Mouse (Mus musculus): ENCODE results near the gene BC017158.
A peak's percentile ranks its signal among the peaks of the same experiment; 100 is the strongest.

Gene BC017158

GRCm38 (mm10) chr7:128296514-128296913, 1.5 kb downstream of the BC017158 start:
- no peaks in the 10 kb centered on the region for H3K27me3 ChIP-seq (ENCODE audit: control insufficient read depth, insufficient read depth, low read length, poor library complexity, severe bottlenecking)
- peaks cover 2% of the 10 kb centered on the region; the same call in 1 of the 2 replicates for H3K36me3 ChIP-seq (ENCODE audit: control insufficient read depth, insufficient read depth, low read length, poor library complexity, severe bottlenecking)
- DNase-seq (ENCODE audit: low read depth, low spot score): no peak

GRCm38 (mm10) chr7:128294785-128295184, 3.2 kb downstream of the BC017158 start:
- Histone ChIP-seq H3K36me3 (ENCODE audit: control insufficient read depth, insufficient read depth, low read length, poor library complexity, severe bottlenecking) (peaks cover 2% of the 10 kb centered on the region; the same call in 1 of the 2 replicates), H3K27me3 (ENCODE audit: control insufficient read depth, insufficient read depth, low read length, poor library complexity, severe bottlenecking) (no peaks in the 10 kb centered on the region)
- DNase-seq (ENCODE audit: low read depth, low spot score): no peak

- DNase-seq (ENCODE audit: low read depth, low spot score): peak; percentile 35
- no peaks in the 10 kb centered on the region for H3K27me3 ChIP-seq (ENCODE audit: control insufficient read depth, insufficient read depth, low read length, poor library complexity, severe bottlenecking)
- peaks cover 2% of the 10 kb centered on the region for H3K36me3 ChIP-seq (ENCODE audit: control insufficient read depth, insufficient read depth, low read length, poor library complexity, severe bottlenecking)
Measured at GRCm38 (mm10) chr7:128288923-128289544, 8.9 kb downstream of the BC017158 start.

- Histone ChIP-seq H3K27me3 (ENCODE audit: control insufficient read depth, insufficient read depth, low read length, poor library complexity, severe bottlenecking) (no peaks in the 10 kb centered on the region), H3K36me3 (ENCODE audit: control insufficient read depth, insufficient read depth, low read length, poor library complexity, severe bottlenecking) (peaks cover 2% of the 10 kb centered on the region; the same call in 1 of the 2 replicates)
- DNase-seq (ENCODE audit: low read depth, low spot score): no peak
Measured at GRCm38 (mm10) chr7:128285060-128285459, 12.9 kb downstream of the BC017158 start.

- peaks cover 5% of the 10 kb centered on the region; the same call in 1 of the 2 replicates for H3K36me3 ChIP-seq (ENCODE audit: control insufficient read depth, insufficient read depth, low read length, poor library complexity, severe bottlenecking)
- no peak for DNase-seq (ENCODE audit: low read depth, low spot score)
- no peaks in the 10 kb centered on the region for H3K27me3 ChIP-seq (ENCODE audit: control insufficient read depth, insufficient read depth, low read length, poor library complexity, severe bottlenecking)
Measured at GRCm38 (mm10) chr7:128284047-128284446, 13.9 kb downstream of the BC017158 start.

- Histone ChIP-seq H3K27me3 (ENCODE audit: control insufficient read depth, insufficient read depth, low read length, poor library complexity, severe bottlenecking) (no peaks in the 10 kb centered on the region), H3K36me3 (ENCODE audit: control insufficient read depth, insufficient read depth, low read length, poor library complexity, severe bottlenecking) (peaks cover 10% of the 10 kb centered on the region)
- DNase-seq (ENCODE audit: low read depth, low spot score): no peak
Measured at GRCm38 (mm10) chr7:128282532-128283244, 15.3 kb downstream of the BC017158 start.

- DNase-seq (ENCODE audit: low read depth, low spot score): no peak
- H3K27me3 ChIP-seq (ENCODE audit: control insufficient read depth, insufficient read depth, low read length, poor library complexity, severe bottlenecking): no peaks in the 10 kb centered on the region
- peaks cover 10% of the 10 kb centered on the region for H3K36me3 ChIP-seq (ENCODE audit: control insufficient read depth, insufficient read depth, low read length, poor library complexity, severe bottlenecking)
Measured at GRCm38 (mm10) chr7:128281765-128282164, 16.2 kb downstream of the BC017158 start.

GRCm38 (mm10) chr7:128279750-128280149, 18.2 kb downstream of the BC017158 start:
- Histone ChIP-seq H3K36me3 (ENCODE audit: control insufficient read depth, insufficient read depth, low read length, poor library complexity, severe bottlenecking) (peaks cover 10% of the 10 kb centered on the region), H3K27me3 (ENCODE audit: control insufficient read depth, insufficient read depth, low read length, poor library complexity, severe bottlenecking) (no peaks in the 10 kb centered on the region)
- no peak for DNase-seq (ENCODE audit: low read depth, low spot score)

GRCm38 (mm10) chr7:128276051-128276450, 21.9 kb downstream of the BC017158 start:
- no peaks in the 10 kb centered on the region for H3K27me3 ChIP-seq (ENCODE audit: control insufficient read depth, insufficient read depth, low read length, poor library complexity, severe bottlenecking)
- H3K36me3 ChIP-seq (ENCODE audit: control insufficient read depth, insufficient read depth, low read length, poor library complexity, severe bottlenecking): peaks cover 10% of the 10 kb centered on the region
- DNase-seq (ENCODE audit: low read depth, low spot score): no peak

- no peak for DNase-seq (ENCODE audit: low read depth, low spot score)
- Histone ChIP-seq H3K27me3 (ENCODE audit: control insufficient read depth, insufficient read depth, low read length, poor library complexity, severe bottlenecking) (no peaks in the 10 kb centered on the region), H3K36me3 (ENCODE audit: control insufficient read depth, insufficient read depth, low read length, poor library complexity, severe bottlenecking) (no peaks in the 10 kb centered on the region; the same call in none of the 2 replicates)
Measured at GRCm38 (mm10) chr7:128271496-128271895, 26.5 kb downstream of the BC017158 start.

GRCm38 (mm10) chr7:128270431-128270850, 27.5 kb downstream of the BC017158 start:
- H3K27me3 ChIP-seq (ENCODE audit: control insufficient read depth, insufficient read depth, low read length, poor library complexity, severe bottlenecking): no peaks in the 10 kb centered on the region
- H3K36me3 ChIP-seq (ENCODE audit: control insufficient read depth, insufficient read depth, low read length, poor library complexity, severe bottlenecking): no peaks in the 10 kb centered on the region; the same call in none of the 2 replicates
- DNase-seq (ENCODE audit: low read depth, low spot score): no peak

- H3K36me3 ChIP-seq (ENCODE audit: control insufficient read depth, insufficient read depth, low read length, poor library complexity, severe bottlenecking): no peaks in the 10 kb centered on the region; the same call in 1 of the 2 replicates
- no peak for DNase-seq (ENCODE audit: low read depth, low spot score)
- no peaks in the 10 kb centered on the region for H3K27me3 ChIP-seq (ENCODE audit: control insufficient read depth, insufficient read depth, low read length, poor library complexity, severe bottlenecking)
Measured at GRCm38 (mm10) chr7:128267813-128268212, 30.2 kb downstream of the BC017158 start.

- no peaks in the 10 kb centered on the region for H3K27me3 ChIP-seq (ENCODE audit: control insufficient read depth, insufficient read depth, low read length, poor library complexity, severe bottlenecking)
- H3K36me3 ChIP-seq (ENCODE audit: control insufficient read depth, insufficient read depth, low read length, poor library complexity, severe bottlenecking): no peaks in the 10 kb centered on the region
- no peak for DNase-seq (ENCODE audit: low read depth, low spot score)
Measured at GRCm38 (mm10) chr7:128267391-128267790, 30.6 kb downstream of the BC017158 start.

GRCm38 (mm10) chr7:128266056-128266455, 31.9 kb downstream of the BC017158 start:
- no peaks in the 10 kb centered on the region for H3K36me3 ChIP-seq (ENCODE audit: control insufficient read depth, insufficient read depth, low read length, poor library complexity, severe bottlenecking)

GRCm38 (mm10) chr7:128265411-128265810, 32.6 kb downstream of the BC017158 start, which contains the start of gene Slc5a2:
Slc5a2 (plus strand) TSS chr7:128265657.
- DNase-seq (ENCODE audit: low read depth, low spot score): no peak
- Histone ChIP-seq H3K36me3 (ENCODE audit: control insufficient read depth, insufficient read depth, low read length, poor library complexity, severe bottlenecking) (no peaks in the 10 kb centered on the region), H3K27me3 (ENCODE audit: control insufficient read depth, insufficient read depth, low read length, poor library complexity, severe bottlenecking) (no peaks in the 10 kb centered on the region)

More at GRCm38 (mm10) chr7:128266056-128266455, 31.9 kb downstream of the BC017158 start:
- H3K27me3 ChIP-seq (ENCODE audit: control insufficient read depth, insufficient read depth, low read length, poor library complexity, severe bottlenecking): no peaks in the 10 kb centered on the region
- DNase-seq (ENCODE audit: low read depth, low spot score): no peak
